Mouse (Mus musculus) neural tube, embryonic 11.5 days (tissue): ENCODE results near the gene Cmas. TPM values are rescaled to one million over a fixed set of nuclear protein-coding genes. Genes with fewer than 3 reads are reported as not detected.

ENCODE experiments used
- ATAC-seq: fragments of 200-750 bp; cut with Nextera tagmentation; 2 replicates; pipeline ENCODE4 v1.8.0; 2017; ENCODE audit warnings: moderate number of reproducible peaks, mild to moderate bottlenecking, moderate TSS enrichment, moderate library complexity; ENCODE audit not compliant: insufficient read depth, low FRiP score, low TSS enrichment
- DNase-seq: peaks from one replicate; pipeline ENCODE4 v3.0.0-alpha.2; 2015; ENCODE audit warnings: low spot score
- H3K27ac ChIP-seq: fragments of 300-500 bp; sonication (generic); 2 replicates; pipeline ENCODE4 v1.5.1; 2014; ENCODE audit warnings: low read depth, mild to moderate bottlenecking, low read length
- H3K27me3 ChIP-seq: fragments of 300-500 bp; sonication (generic); 2 replicates; pipeline ENCODE4 v1.6.1; 2014; ENCODE audit warnings: mild to moderate bottlenecking, low read length, mixed read lengths; ENCODE audit not compliant: control insufficient read depth, insufficient read depth
- H3K36me3 ChIP-seq: fragments of 300-500 bp; sonication (generic); 2 replicates; pipeline ENCODE4 v1.6.1; 2014; ENCODE audit warnings: mild to moderate bottlenecking, low read length, moderate library complexity, mixed read lengths; ENCODE audit not compliant: control insufficient read depth, insufficient read depth
- H3K4me1 ChIP-seq: fragments of 300-500 bp; sonication (generic); 2 replicates; pipeline ENCODE4 v1.6.1; 2014; ENCODE audit warnings: low read length, mixed read lengths; ENCODE audit not compliant: control insufficient read depth, insufficient read depth
- H3K4me2 ChIP-seq: fragments of 300-500 bp; sonication (generic); 2 replicates; pipeline ENCODE4 v1.6.1; 2014; ENCODE audit warnings: low read depth, mild to moderate bottlenecking, moderate library complexity
- H3K4me3 ChIP-seq: fragments of 300-500 bp; sonication (generic); 2 replicates; pipeline ENCODE4 v1.5.1; 2014; ENCODE audit warnings: low read depth, low read length
- H3K9ac ChIP-seq: fragments of 300-500 bp; sonication (generic); 2 replicates; pipeline ENCODE4 v1.6.1; 2014; ENCODE audit warnings: mild to moderate bottlenecking, low read length
- H3K9me3 ChIP-seq: fragments of 300-500 bp; sonication (generic); 2 replicates; pipeline ENCODE4 v1.6.1; 2016; ENCODE audit warnings: low read length; ENCODE audit not compliant: control insufficient read depth
- WGBS: fragments of 180-500 bp; shearing (Covaris S2); extraction: QIAGEN DNeasy Blood & Tissue Kit; methylation state at CpG from one replicate; pipeline ENCODE4 v1.1.7; 2014; 5-methylcytosine and 5-hydroxymethylcytosine counted together
- polyA plus RNA-seq: library from polyadenylated mRNA; unstranded; fragments of >200 nt; fragmentation: Nextera tagmentation; extraction: Ambion mirVana; gene quantifications from 2 replicates; pipeline ENCODE4 v1.2.1, GENCODE M21; 2014

The Cmas gene
- polyA plus RNA-seq, 1 experiment from 2014 or later, result 133 TPM

GRCm38 (mm10) chr6:142780574-142781033, 24.1 kb downstream of the Cmas start:
- Histone ChIP-seq H3K36me3 (no peaks in the 10 kb centered on the region), H3K4me2 (no peak overlapping the region), H3K27me3 (no peaks in the 10 kb centered on the region), H3K9me3 (no peaks in the 10 kb centered on the region), H3K9ac (no peak overlapping the region), H3K27ac (no peak overlapping the region), H3K4me1 (no peaks in the 10 kb centered on the region), H3K4me3 (no peak overlapping the region)
- no peak for DNase-seq
- ATAC-seq, result no peak
- 75% methylated on average over 4 of the region's 4 CpGs for WGBS

DNA sequence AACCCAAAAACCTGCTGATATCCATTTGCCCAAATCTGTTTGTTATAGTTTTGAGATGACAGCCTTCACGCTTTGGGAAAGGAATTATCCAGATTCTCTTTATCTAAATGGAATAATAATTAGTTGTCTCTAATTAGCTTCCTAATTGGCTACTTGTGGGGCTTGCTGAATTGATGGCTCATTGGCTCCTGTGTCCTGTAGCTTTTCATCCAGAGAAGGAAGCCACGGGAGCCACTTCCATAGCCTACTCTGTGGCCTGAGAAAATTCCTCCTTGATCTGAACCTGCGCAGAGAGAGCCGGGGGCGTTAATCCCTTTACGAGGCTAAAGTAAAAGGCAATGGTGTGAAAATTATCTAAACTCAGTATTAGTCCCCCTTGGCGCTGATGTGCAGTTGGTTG, 24.8 kb downstream of the Cmas start:
- Histone ChIP-seq H3K4me3 (no peak overlapping the region), H3K27me3 (no peaks in the 10 kb centered on the region), H3K4me1 (no peaks in the 10 kb centered on the region), H3K9me3 (no peaks in the 10 kb centered on the region), H3K4me2 (no peak overlapping the region), H3K36me3 (no peaks in the 10 kb centered on the region), H3K27ac (no peak overlapping the region), H3K9ac (no peak overlapping the region)
- WGBS, result 84% methylated on average over 7 of the region's 7 CpGs
- ATAC-seq (no peak), DNase-seq (no peak)

DNA sequence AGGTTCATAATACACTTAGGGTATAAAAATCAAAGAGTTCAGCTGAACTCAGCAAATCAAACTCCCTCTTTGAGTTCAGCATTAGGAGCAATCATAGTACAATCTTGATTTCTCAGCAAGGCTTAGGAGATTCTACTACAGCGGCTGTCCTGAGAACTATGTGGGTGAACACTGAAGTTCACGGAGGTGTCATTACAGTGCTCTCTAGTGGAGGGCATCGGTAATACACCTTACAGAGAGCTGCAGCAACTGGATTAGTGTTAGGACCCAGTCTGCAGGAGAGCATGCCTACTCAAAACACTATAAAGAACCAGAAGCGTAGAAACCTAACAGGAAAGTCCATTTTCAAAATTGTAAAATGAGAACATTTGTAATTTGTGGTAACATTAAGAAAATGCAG, 28.9 kb downstream of the Cmas start:
- DNase-seq (peak; percentile 51), ATAC-seq (no peak)
- H3K4me1 ChIP-seq, result no peaks in the 10 kb centered on the region
- no peak overlapping the region for H3K9ac ChIP-seq
- H3K36me3 ChIP-seq, result no peaks in the 10 kb centered on the region
- WGBS, result 41% methylated on average over 4 of the region's 4 CpGs
- no peak overlapping the region for H3K27ac ChIP-seq
- H3K9me3 ChIP-seq, result no peaks in the 10 kb centered on the region
- no peak overlapping the region for H3K4me3 ChIP-seq
- no peaks in the 10 kb centered on the region for H3K27me3 ChIP-seq
- no peak overlapping the region for H3K4me2 ChIP-seq

DNA sequence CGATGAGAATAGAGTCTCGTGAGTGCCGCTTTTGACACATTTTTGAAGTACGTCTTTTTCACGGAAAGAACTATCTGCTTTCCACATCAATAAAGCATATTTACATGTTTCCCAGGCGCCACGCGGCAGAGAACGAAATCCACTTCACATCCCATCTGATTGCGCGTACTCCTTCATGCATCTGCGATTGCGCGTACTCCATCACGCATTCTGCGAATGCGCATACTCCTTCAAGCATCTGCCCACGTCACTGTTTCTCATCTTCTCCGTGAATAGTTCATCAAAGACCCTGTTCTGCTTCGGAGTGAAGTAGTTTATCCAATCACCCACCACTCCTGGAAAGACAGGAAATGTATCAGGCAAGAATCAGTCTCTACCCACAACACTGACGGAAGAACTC, 29.6 kb downstream of the Cmas start:
- H3K27ac ChIP-seq, result no peak overlapping the region
- H3K27me3 ChIP-seq, result no peaks in the 10 kb centered on the region
- H3K4me1 ChIP-seq, result no peaks in the 10 kb centered on the region
- H3K4me2 ChIP-seq, result no peak overlapping the region
- H3K4me3 ChIP-seq, result no peak overlapping the region
- H3K9me3 ChIP-seq, result no peaks in the 10 kb centered on the region
- no peaks in the 10 kb centered on the region for H3K36me3 ChIP-seq
- DNase-seq (no peak), ATAC-seq (no peak)
- 89% methylated on average over 21 of the region's 21 CpGs for WGBS
- H3K9ac ChIP-seq, result no peak overlapping the region

- H3K27me3 ChIP-seq, result no peaks in the 10 kb centered on the region
- ATAC-seq (no peak), DNase-seq (no peak)
- H3K36me3 ChIP-seq, result no peaks in the 10 kb centered on the region
- H3K9ac ChIP-seq, result no peak overlapping the region
- H3K4me2 ChIP-seq, result no peak overlapping the region
- no peaks in the 10 kb centered on the region for H3K9me3 ChIP-seq
- 52% methylated on average over 17 of the region's 18 CpGs for WGBS
- no peak overlapping the region for H3K27ac ChIP-seq
- H3K4me3 ChIP-seq, result no peak overlapping the region
- 0 out of 2 replicates have a peak, but pooled peaks cover under 1% of the 10 kb centered on the region for H3K4me1 ChIP-seq
These were observed 31.8 kb downstream of the Cmas start for GRCm38 (mm10) chr6:142788042-142788987.

- 94% methylated on average over 10 of the region's 10 CpGs for WGBS
- DNase-seq, result no peak
- no peak for ATAC-seq
These were observed 33.2 kb downstream of the Cmas start for GRCm38 (mm10) chr6:142789736-142790135.

GRCm38 (mm10) chr6:142792241-142792968, 35.9 kb downstream of the Cmas start:
- ATAC-seq, result peak; percentile 62; the same call in 1 of the 2 replicates
- no peak overlapping the region for H3K27ac ChIP-seq
- no peak for DNase-seq
- H3K9ac ChIP-seq, result no peak overlapping the region
- 56% methylated on average over 13 of the region's 13 CpGs for WGBS
- no peak overlapping the region for H3K4me2 ChIP-seq
- H3K4me3 ChIP-seq, result no peak overlapping the region
- H3K27me3 ChIP-seq, result no peaks in the 10 kb centered on the region
- H3K36me3 ChIP-seq, result no peaks in the 10 kb centered on the region
- H3K4me1 ChIP-seq, result 0 out of 2 replicates have a peak, but pooled peaks cover 2% of the 10 kb centered on the region
- no peaks in the 10 kb centered on the region for H3K9me3 ChIP-seq

More at GRCm38 (mm10) chr6:142789736-142790135, 33.2 kb downstream of the Cmas start:
- H3K36me3 ChIP-seq, result no peaks in the 10 kb centered on the region
- H3K4me1 ChIP-seq, result 0 out of 2 replicates have a peak, but pooled peaks cover 2% of the 10 kb centered on the region
- H3K27me3 ChIP-seq, result no peaks in the 10 kb centered on the region
- H3K27ac ChIP-seq, result no peak overlapping the region
- H3K4me2 ChIP-seq, result no peak overlapping the region
- H3K4me3 ChIP-seq, result no peak overlapping the region
- no peak overlapping the region for H3K9ac ChIP-seq
- no peaks in the 10 kb centered on the region for H3K9me3 ChIP-seq

DNA sequence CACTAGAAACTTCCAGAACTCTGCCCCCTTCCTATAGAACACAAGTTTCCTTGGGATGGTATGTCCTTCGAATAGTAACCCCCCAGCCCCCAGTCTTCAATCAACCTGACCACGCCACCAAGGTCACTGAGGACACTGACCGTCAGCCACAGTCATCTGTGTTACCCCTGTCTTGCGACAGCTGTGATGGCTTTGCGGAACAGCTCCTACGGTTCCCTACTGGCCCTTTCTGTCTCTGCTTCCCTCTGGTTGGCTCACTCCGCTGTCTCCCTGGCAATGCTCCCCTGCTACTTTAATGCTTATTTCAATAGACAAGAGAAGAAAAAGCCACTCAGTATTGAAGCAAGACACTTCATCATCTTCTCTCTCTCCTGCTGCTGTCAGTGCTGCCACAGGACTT, 37.0 kb downstream of the Cmas start:
- 42% methylated on average over 7 of the region's 7 CpGs for WGBS
- Histone ChIP-seq H3K27me3 (no peaks in the 10 kb centered on the region), H3K4me1 (0 out of 2 replicates have a peak, but pooled peaks cover 2% of the 10 kb centered on the region), H3K4me3 (no peak overlapping the region), H3K9ac (no peak overlapping the region), H3K9me3 (no peaks in the 10 kb centered on the region), H3K36me3 (no peaks in the 10 kb centered on the region), H3K27ac (no peak overlapping the region), H3K4me2 (no peak overlapping the region)
- ATAC-seq (peak; percentile 76), DNase-seq (peak; percentile 46)
